Mouse (Mus musculus) C2C12 (cell line): Measurements from ENCODE around the gene Rapgefl1. TPM values are rescaled to one million over a fixed set of nuclear protein-coding genes. Genes with fewer than 3 reads are reported as not detected.

Experiments
- H3K27me3 ChIP-seq: one replicate; pipeline ENCODE4 v1.6.1; 2011; ENCODE audit not compliant: control insufficient read depth, insufficient read depth, insufficient read length
- H3K36me3 ChIP-seq: one replicate; pipeline ENCODE4 v1.6.1; 2011; ENCODE audit not compliant: control insufficient read depth, insufficient read depth
- H3K4me3 ChIP-seq: one replicate; pipeline ENCODE4 v1.5.1; 2011; ENCODE audit warnings: mild to moderate bottlenecking, control low read depth; ENCODE audit not compliant: poor library complexity, insufficient read depth, severe bottlenecking
- H3K79me2 ChIP-seq: one replicate; pipeline ENCODE4 v1.6.1; 2011; ENCODE audit not compliant: control insufficient read depth, insufficient read depth
- H3K79me3 ChIP-seq: one replicate; pipeline ENCODE4 v1.6.1; 2011; ENCODE audit warnings: low read depth, control low read depth
- H3ac ChIP-seq: one replicate; pipeline ENCODE3; 2011; ENCODE audit warnings: low read depth; ENCODE audit not compliant: control insufficient read depth, insufficient read length
- CEBPB ChIP-seq: IDR thresholded peaks from one replicate; pipeline ENCODE4 v1.6.1; 2011; ENCODE audit warnings: low read depth, mild to moderate bottlenecking, control low read depth, moderate library complexity
- CTCF ChIP-seq: IDR thresholded peaks from one replicate; pipeline ENCODE4 v1.5.1; 2011; ENCODE audit not compliant: control insufficient read depth, insufficient read depth, insufficient read length
- FOSL1 ChIP-seq: IDR thresholded peaks from one replicate; pipeline ENCODE4 v1.8.0; 2011; ENCODE audit warnings: mild to moderate bottlenecking, low read length; ENCODE audit not compliant: poor library complexity, insufficient read depth, severe bottlenecking
- MAX ChIP-seq: IDR thresholded peaks from one replicate; pipeline ENCODE4 v1.6.1; 2011; ENCODE audit warnings: mild to moderate bottlenecking, control low read depth
- MYOD1 ChIP-seq: IDR thresholded peaks from one replicate; pipeline ENCODE4 v1.6.1; 2011; ENCODE audit warnings: low read depth; ENCODE audit not compliant: control insufficient read depth, insufficient read length
- MYOG ChIP-seq: IDR thresholded peaks from one replicate; pipeline ENCODE4 v1.6.1; 2011; ENCODE audit not compliant: control insufficient read depth, insufficient read length; ENCODE audit errors: extremely low read depth
- USF1 ChIP-seq: IDR thresholded peaks from one replicate; pipeline ENCODE4 v1.6.1; 2011; ENCODE audit warnings: low read depth, mild to moderate bottlenecking, control low read depth, moderate library complexity
- polyA plus RNA-seq: library from polyadenylated mRNA; unstranded; fragments of >200 nt; fragmentation: generic; extraction: Trizol; gene quantifications from one replicate; pipeline ENCODE4 v1.2.1, GENCODE M21; 2012; ENCODE audit warnings: missing spikeins

Rapgefl1 gene
- polyA plus RNA-seq, 1 experiment = 0.66 TPM

GRCm38 (mm10) chr11:98795015-98795713 lies 41.4 kb upstream of the Rapgefl1 start, which contains the start of gene Msl1:
Msl1 (plus strand) TSS chr11:98795516.
- TF ChIP-seq FOSL1 (no peak), MYOD1 (no peak), MAX (no peak), CEBPB (peak; percentile 55)

GRCm38 (mm10) chr11:98795714-98796514 lies 40.7 kb upstream of the Rapgefl1 start:
- H3K79me2 ChIP-seq = peaks cover 67% of the 10 kb centered on the region

More at GRCm38 (mm10) chr11:98795015-98795713, 41.4 kb upstream of the Rapgefl1 start, which contains the start of gene Msl1:
- Histone ChIP-seq H3K4me3 (peak within 1 kb of the TSS; percentile 83), H3ac (peak within 1 kb of the TSS; percentile 95), H3K79me3 (peaks cover 38% of the 10 kb centered on the region), H3K79me2 (peaks cover 60% of the 10 kb centered on the region), H3K27me3 (no peaks in the 10 kb centered on the region), H3K36me3 (peaks cover 19% of the 10 kb centered on the region)

GRCm38 (mm10) chr11:98796515-98797216 lies 39.9 kb upstream of the Rapgefl1 start:
- Histone ChIP-seq H3K79me2 (peaks cover 75% of the 10 kb centered on the region), H3K27me3 (no peaks in the 10 kb centered on the region)
- TF ChIP-seq MYOG = no peak
- no peak for TF ChIP-seq CEBPB
- no peak for TF ChIP-seq MYOD1
- no peak for TF ChIP-seq FOSL1
- no peak for TF ChIP-seq CTCF
- no peak for TF ChIP-seq USF1
- TF ChIP-seq MAX = no peak

More at GRCm38 (mm10) chr11:98795714-98796514, 40.7 kb upstream of the Rapgefl1 start:
- Histone ChIP-seq H3K79me3 (peaks cover 45% of the 10 kb centered on the region), H3K36me3 (peaks cover 26% of the 10 kb centered on the region), H3ac (peak overlapping the region; percentile 92), H3K27me3 (no peaks in the 10 kb centered on the region), H3K4me3 (peak overlapping the region; percentile 83)
- TF ChIP-seq CEBPB = no peak
- no peak for TF ChIP-seq FOSL1
- no peak for TF ChIP-seq MAX
- TF ChIP-seq MYOG = no peak
- TF ChIP-seq CTCF = no peak
- TF ChIP-seq USF1 = no peak
- no peak for TF ChIP-seq MYOD1

GRCm38 (mm10) chr11:98797306-98797705 lies 39.3 kb upstream of the Rapgefl1 start:
- peaks cover 48% of the 10 kb centered on the region for H3K79me3 ChIP-seq
- no peaks in the 10 kb centered on the region for H3K27me3 ChIP-seq
- peaks cover 77% of the 10 kb centered on the region for H3K79me2 ChIP-seq
- H3K36me3 ChIP-seq = peaks cover 40% of the 10 kb centered on the region
- peak overlapping the region; percentile 83 for H3K4me3 ChIP-seq
- no peak for TF ChIP-seq MYOD1
- TF ChIP-seq CTCF = no peak
- TF ChIP-seq MAX = no peak
- TF ChIP-seq USF1 = no peak
- no peak for TF ChIP-seq CEBPB
- TF ChIP-seq MYOG = no peak
- TF ChIP-seq FOSL1 = no peak
- H3ac ChIP-seq = peak overlapping the region; percentile 53

More at GRCm38 (mm10) chr11:98796515-98797216, 39.9 kb upstream of the Rapgefl1 start:
- Histone ChIP-seq H3K79me3 (peaks cover 48% of the 10 kb centered on the region), H3K36me3 (peaks cover 34% of the 10 kb centered on the region), H3ac (peak overlapping the region; percentile 92), H3K4me3 (peak overlapping the region; percentile 83)

GRCm38 (mm10) chr11:98797909-98798308 lies 38.7 kb upstream of the Rapgefl1 start:
- Histone ChIP-seq H3K27me3 (no peaks in the 10 kb centered on the region), H3K79me3 (peaks cover 48% of the 10 kb centered on the region), H3K4me3 (no peak overlapping the region), H3K79me2 (peaks cover 77% of the 10 kb centered on the region), H3K36me3 (peaks cover 46% of the 10 kb centered on the region), H3ac (peak overlapping the region; percentile 13)
- TF ChIP-seq MAX = no peak
- no peak for TF ChIP-seq MYOD1
- TF ChIP-seq CEBPB = no peak
- no peak for TF ChIP-seq CTCF
- TF ChIP-seq FOSL1 = no peak
- no peak for TF ChIP-seq MYOG
- no peak for TF ChIP-seq USF1
